Mouse (Mus musculus) limb, embryonic 15.5 days (tissue): ENCODE measurements around the gene Dok1. TPM values are rescaled to one million over a fixed set of nuclear protein-coding genes. Genes with fewer than 3 reads are reported as not detected.

Experiments
- ATAC-seq: fragments of 200-750 bp; cut with Nextera tagmentation; 2 replicates; pipeline ENCODE4 v1.8.0; 2017; ENCODE audit warnings: low read depth, moderate TSS enrichment; ENCODE audit not compliant: insufficient number of reproducible peaks, low FRiP score, low TSS enrichment
- H3K27ac ChIP-seq: fragments of 300-500 bp; sonication (generic); 2 replicates; pipeline ENCODE4 v1.5.1; 2015; ENCODE audit warnings: moderate library complexity, mild to moderate bottlenecking, inconsistent platforms
- H3K27me3 ChIP-seq: fragments of 300-500 bp; sonication (generic); 2 replicates; pipeline ENCODE4 v1.6.1; 2015; ENCODE audit warnings: inconsistent platforms
- H3K36me3 ChIP-seq: fragments of 300-500 bp; sonication (generic); 2 replicates; pipeline ENCODE4 v1.6.1; 2015; ENCODE audit warnings: inconsistent platforms
- H3K4me1 ChIP-seq: fragments of 300-500 bp; sonication (generic); 2 replicates; pipeline ENCODE4 v1.6.1; 2015; ENCODE audit warnings: inconsistent platforms
- H3K4me2 ChIP-seq: fragments of 300-500 bp; sonication (generic); 2 replicates; pipeline ENCODE4 v1.6.1; 2015; ENCODE audit warnings: mild to moderate bottlenecking, inconsistent platforms
- H3K4me3 ChIP-seq: fragments of 300-500 bp; sonication (generic); 2 replicates; pipeline ENCODE4 v1.5.1; 2015; ENCODE audit warnings: mild to moderate bottlenecking, inconsistent platforms
- H3K9ac ChIP-seq: fragments of 300-500 bp; sonication (generic); 2 replicates; pipeline ENCODE4 v1.6.1; 2015; ENCODE audit warnings: inconsistent platforms
- H3K9me3 ChIP-seq: fragments of 300-500 bp; sonication (generic); 2 replicates; pipeline ENCODE4 v1.6.1; 2016; ENCODE audit warnings: inconsistent platforms
- WGBS: fragments of 180-500 bp; shearing (Covaris S2); methylation state at CpG from one replicate; pipeline ENCODE4 v1.1.7; 2015; 5-methylcytosine and 5-hydroxymethylcytosine counted together
- polyA plus RNA-seq: library from polyadenylated mRNA; unstranded; fragments of >200 nt; fragmentation: Nextera tagmentation; extraction: Ambion mirVana; gene quantifications from 2 replicates; pipeline ENCODE4 v1.2.1, GENCODE M21; 2015

Dok1 gene
- polyA plus RNA-seq = 13.1 and 15.7 TPM in 2 replicates

DNA sequence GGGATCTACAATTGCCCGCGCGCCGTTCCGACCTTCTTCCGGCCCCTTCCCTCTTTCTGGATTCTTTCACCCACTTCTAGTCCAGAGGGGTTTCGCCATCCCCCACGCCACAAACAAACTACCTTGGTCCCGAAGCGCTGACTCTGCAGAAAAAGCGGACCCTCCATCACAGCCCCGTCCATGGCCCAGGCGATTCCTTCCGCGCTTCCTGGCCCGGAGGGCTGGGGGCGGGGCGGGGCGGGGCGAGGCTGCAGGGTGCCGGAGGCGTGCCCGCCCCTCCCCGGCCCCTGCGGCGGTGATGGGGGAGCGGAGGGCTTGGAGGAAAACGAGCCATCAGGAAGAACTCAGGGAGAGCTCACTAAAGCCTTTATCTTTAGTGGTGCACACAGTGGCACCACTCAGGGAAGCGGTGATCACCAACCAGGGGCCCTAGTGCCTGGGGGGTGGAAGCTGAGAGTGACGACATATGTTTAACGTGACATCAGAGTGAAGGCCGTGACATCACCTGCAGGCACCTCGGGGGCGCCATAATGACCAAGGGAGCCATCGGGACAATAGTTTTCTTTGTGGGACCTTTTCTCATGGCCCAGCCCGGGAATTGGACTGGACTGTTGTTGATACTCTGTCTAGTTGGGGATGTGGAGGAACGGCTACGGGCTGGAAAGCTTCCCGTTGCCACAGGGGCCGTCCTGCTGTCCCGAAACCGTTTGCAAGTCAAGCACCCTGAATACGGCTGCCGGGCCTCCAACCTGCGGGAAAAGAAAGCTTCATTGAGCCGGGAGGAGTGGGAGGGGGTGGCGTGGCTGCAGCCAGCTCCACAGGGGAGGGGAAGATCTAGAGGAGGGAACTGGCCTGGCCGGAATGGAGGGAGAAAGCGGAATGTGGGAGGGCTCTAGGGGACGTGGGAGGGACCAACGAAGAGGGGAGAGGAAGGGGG lies at the start of gene Dok1, which contains the start of gene Loxl3:
Dok1 (minus strand) TSS at position 223 of the 937 bp plus-strand sequence.
Loxl3 (plus strand) TSS at position 925 of the 937 bp plus-strand sequence.
- Histone ChIP-seq H3K27ac (peak within 1 kb of the TSS; percentile 93), H3K9me3 (no peaks in the 10 kb centered on the region), H3K4me3 (peak within 1 kb of the TSS; percentile 61), H3K9ac (peak within 1 kb of the TSS; percentile 44), H3K4me1 (peaks cover 62% of the 10 kb centered on the region), H3K36me3 (0 out of 2 replicates have a peak, but pooled peaks cover 4% of the 10 kb centered on the region), H3K4me2 (peak within 1 kb of the TSS; percentile 80), H3K27me3 (peaks cover 8% of the 10 kb centered on the region)
- peak; percentile 88 for ATAC-seq
- under 1% methylated on average over 51 of the region's 51 CpGs for WGBS

DNA sequence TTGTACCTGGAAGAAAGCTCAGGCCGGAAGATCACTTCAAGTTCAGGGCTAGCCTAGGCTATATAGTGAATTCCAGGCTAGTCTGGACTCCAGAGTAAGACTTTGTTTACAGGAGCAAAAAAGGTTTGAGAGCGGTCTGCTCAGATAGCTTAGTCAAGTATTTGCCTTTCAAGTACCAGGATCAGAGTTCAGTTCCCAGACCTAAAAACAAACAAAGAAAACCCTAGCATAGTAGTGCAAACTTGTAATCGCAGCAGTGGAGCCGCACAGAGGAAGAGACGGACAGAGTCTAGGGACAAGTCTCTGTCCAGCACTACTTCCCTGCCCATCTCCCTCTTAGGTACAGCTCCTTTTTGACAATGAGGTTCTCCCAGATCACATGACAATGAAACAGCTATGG lies 46.9 kb upstream of the Dok1 start:
- Histone ChIP-seq H3K27ac (no peak overlapping the region), H3K9ac (no peak overlapping the region), H3K27me3 (peaks cover 42% of the 10 kb centered on the region), H3K36me3 (peaks cover 28% of the 10 kb centered on the region), H3K4me1 (peaks cover 23% of the 10 kb centered on the region), H3K4me2 (no peak overlapping the region), H3K9me3 (no peaks in the 10 kb centered on the region), H3K4me3 (no peak overlapping the region)
- 93% methylated on average over 5 of the region's 5 CpGs for WGBS
- ATAC-seq = no peak

DNA sequence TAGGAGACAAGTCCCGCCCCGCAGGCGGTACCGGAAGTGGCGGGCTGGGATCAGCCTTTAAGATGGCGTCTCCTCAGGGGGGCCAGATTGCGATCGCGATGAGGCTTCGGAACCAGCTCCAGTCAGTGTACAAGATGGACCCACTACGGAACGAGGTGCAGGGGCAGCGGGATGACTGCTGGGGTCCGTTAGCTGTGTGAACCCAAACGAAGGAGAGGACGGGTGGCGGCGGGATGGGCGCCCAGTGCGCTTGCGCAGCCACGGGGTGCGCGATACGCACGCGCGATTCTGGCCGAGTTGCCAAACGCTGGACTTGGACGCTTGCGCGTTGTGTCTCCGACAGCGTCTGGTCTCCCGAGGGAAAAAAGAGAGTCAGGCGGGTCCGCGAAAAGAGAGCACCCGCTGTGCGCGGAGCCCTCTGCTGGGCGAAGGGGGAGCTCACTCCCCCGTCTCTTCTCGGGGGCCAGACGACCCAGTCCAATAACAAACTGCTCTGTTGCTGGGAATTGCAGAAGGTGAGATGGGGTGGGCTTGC lies 45.1 kb upstream of the Dok1 start:
- H3K27me3 ChIP-seq = peaks cover 42% of the 10 kb centered on the region
- peaks cover 28% of the 10 kb centered on the region for H3K36me3 ChIP-seq
- peak overlapping the region; percentile 71 for H3K9ac ChIP-seq
- H3K4me1 ChIP-seq = peaks cover 16% of the 10 kb centered on the region
- no peaks in the 10 kb centered on the region for H3K9me3 ChIP-seq
- WGBS = under 1% methylated on average over 46 of the region's 46 CpGs
- H3K4me2 ChIP-seq = peak overlapping the region; percentile 96
- H3K27ac ChIP-seq = peak overlapping the region; percentile 92
- ATAC-seq = peak; percentile 90
- peak overlapping the region; percentile 74 for H3K4me3 ChIP-seq

DNA sequence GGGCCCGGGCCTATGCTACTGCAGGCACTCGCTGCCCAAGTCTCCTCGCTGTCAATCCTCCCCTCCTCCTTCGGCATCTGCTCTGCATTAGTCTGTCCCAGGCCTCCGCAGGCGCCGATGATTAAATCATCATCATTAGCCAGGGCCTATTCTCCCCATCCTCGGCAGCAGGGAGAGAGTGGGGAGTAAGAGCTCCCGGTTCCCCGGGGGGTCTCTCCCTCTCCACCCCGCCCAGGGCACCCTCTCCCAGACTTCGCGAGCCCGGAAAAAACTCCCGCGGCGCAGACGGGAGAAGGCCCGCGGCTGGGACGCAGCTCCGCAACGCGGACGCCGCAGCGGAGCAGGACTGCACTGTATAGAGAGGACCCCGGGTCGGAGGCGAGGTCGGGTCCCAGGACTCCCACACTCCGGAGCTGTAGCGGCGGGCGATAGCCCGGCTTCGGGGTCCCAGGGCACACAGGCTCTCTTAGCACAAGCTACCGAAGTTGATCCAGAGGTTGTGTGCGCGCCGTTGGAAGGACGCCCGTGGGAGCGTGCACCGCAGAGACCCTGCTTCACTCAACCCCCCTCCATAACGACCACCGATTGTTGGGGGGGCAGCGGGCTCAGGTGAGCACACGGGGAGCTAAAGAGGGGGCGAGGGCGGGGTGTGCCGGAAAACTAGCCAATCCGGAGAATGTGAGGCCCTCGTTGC lies 44.5 kb upstream of the Dok1 start, which contains the start of gene Pcgf1:
Pcgf1 (plus strand) TSS at position 240 of the 694 bp plus-strand sequence.
- Histone ChIP-seq H3K9me3 (no peaks in the 10 kb centered on the region), H3K36me3 (peaks cover 28% of the 10 kb centered on the region), H3K4me2 (peak within 1 kb of the TSS; percentile 96), H3K4me3 (peak within 1 kb of the TSS; percentile 74), H3K9ac (peak within 1 kb of the TSS; percentile 71), H3K4me1 (peaks cover 16% of the 10 kb centered on the region), H3K27ac (peak within 1 kb of the TSS; percentile 92), H3K27me3 (peaks cover 43% of the 10 kb centered on the region)
- peak; percentile 50 for ATAC-seq
- WGBS = under 1% methylated on average over 54 of the region's 54 CpGs

DNA sequence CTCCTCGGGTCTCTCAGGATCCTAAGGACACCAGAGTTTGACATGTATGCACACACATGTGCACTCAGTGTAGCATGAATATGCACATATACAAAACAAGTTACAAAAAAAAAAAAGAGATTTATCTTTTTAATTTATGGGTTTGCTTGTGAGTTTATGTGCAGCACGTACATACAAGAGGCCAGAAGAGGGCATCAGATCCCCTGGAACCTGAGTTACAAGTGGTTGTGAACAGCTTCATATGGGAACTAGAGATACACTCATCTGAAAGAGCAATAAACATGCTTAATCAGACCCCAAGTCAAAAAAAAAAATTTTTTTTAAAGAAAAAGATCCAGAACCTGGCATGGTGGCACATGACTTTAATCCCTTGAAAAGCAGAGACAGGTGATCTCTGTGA lies 41.7 kb upstream of the Dok1 start:
- Histone ChIP-seq H3K27ac (no peak overlapping the region), H3K9me3 (no peaks in the 10 kb centered on the region), H3K4me1 (peaks cover 32% of the 10 kb centered on the region), H3K27me3 (peaks cover 65% of the 10 kb centered on the region), H3K9ac (no peak overlapping the region), H3K36me3 (peaks cover 5% of the 10 kb centered on the region; the same call in 1 of the 2 replicates), H3K4me2 (no peak overlapping the region), H3K4me3 (no peak overlapping the region)
- WGBS = 26% methylated on average over 2 of the region's 2 CpGs
- ATAC-seq = no peak

DNA sequence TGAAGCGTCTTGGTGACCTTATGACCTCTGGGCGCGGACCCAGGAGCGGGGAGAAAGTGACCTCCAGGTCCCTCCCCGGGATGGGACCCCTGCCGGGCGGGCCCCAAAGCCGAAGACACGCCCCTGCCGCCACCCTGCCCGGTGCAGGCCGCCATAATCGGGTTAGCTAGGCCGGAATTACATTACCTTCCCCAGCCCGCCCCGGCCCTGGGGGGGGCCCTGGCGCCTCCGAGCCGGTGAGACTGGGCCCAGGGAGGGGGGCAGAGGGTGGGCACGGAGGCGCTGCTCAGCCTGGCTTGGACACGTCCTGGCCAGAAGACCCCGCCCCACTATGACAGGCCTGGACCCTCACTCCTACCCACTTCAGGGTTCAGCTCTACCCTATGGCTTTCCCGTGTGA lies 37.9 kb upstream of the Dok1 start:
- Histone ChIP-seq H3K9ac (no peak overlapping the region), H3K4me1 (peaks cover 32% of the 10 kb centered on the region), H3K36me3 (no peaks in the 10 kb centered on the region), H3K9me3 (no peaks in the 10 kb centered on the region), H3K27ac (no peak overlapping the region), H3K4me2 (0 out of 2 replicates have a peak overlapping the region, but pooled peaks have one; percentile 0), H3K4me3 (peak overlapping the region; percentile 7; the same call in 1 of the 2 replicates), H3K27me3 (peaks cover 99% of the 10 kb centered on the region)
- peak; percentile 42 for ATAC-seq
- WGBS = under 1% methylated on average over 23 of the region's 24 CpGs

DNA sequence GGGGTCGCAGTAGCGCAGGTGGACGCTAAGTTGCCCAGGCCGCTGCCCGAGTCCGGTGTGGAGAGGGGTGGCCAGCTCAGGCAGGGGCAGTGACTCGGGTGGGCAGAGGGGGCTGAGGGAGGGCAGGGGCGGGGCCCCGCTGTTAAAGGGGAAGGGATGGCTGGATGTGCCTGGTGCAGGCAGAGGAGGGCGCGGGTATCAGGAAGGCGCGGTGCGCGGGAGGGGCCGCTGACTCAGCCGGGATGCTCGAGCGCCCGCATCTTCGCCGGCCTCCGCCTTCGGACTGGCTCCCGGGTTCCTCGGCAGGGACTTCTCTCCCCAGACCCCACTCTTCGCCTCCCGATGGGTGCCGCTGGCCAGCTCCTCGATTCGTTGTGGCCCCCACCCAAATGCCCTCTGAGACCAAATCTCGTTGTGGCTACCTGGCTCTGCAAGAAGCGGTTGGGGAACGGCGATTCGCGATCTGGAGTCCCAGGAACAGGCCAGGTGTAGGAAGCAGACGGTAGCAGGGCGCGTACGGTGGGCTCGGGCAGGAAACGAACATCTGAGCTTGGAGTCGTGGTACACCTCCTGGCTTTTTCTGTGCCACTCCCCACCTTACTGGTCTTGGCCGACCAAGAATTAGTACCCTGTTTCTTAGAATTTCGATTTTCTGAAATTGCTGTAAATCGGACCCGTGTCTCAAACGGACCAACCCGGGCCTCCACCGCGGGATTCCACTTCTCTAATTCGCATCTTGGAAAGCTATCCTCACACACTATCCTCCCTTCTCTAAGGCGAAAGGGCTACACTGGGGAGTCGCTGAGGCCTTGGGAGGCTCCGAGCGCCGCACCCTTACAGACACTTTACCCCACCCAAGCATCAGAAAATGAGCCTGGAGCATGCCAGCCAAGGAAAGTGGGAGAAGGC lies 37.3 kb upstream of the Dok1 start:
- H3K9ac ChIP-seq = no peak overlapping the region
- peaks cover 32% of the 10 kb centered on the region for H3K4me1 ChIP-seq
- H3K9me3 ChIP-seq = no peaks in the 10 kb centered on the region
- peak overlapping the region; percentile 36 for H3K4me2 ChIP-seq
- WGBS = 1% methylated on average over 57 of the region's 58 CpGs
- peak overlapping the region; percentile 25 for H3K4me3 ChIP-seq
- ATAC-seq = no peak
- H3K27me3 ChIP-seq = peaks cover 99% of the 10 kb centered on the region
- H3K27ac ChIP-seq = no peak overlapping the region
- no peaks in the 10 kb centered on the region for H3K36me3 ChIP-seq

DNA sequence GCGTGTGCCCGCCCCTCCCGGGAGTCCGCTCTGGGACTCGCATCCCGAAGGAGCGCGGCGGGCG lies 36.8 kb upstream of the Dok1 start, which contains the start of gene Tlx2:
Tlx2 (minus strand) TSS at position 47 of the 64 bp plus-strand sequence.
- H3K9ac ChIP-seq = no peak within 1 kb of the TSS

DNA sequence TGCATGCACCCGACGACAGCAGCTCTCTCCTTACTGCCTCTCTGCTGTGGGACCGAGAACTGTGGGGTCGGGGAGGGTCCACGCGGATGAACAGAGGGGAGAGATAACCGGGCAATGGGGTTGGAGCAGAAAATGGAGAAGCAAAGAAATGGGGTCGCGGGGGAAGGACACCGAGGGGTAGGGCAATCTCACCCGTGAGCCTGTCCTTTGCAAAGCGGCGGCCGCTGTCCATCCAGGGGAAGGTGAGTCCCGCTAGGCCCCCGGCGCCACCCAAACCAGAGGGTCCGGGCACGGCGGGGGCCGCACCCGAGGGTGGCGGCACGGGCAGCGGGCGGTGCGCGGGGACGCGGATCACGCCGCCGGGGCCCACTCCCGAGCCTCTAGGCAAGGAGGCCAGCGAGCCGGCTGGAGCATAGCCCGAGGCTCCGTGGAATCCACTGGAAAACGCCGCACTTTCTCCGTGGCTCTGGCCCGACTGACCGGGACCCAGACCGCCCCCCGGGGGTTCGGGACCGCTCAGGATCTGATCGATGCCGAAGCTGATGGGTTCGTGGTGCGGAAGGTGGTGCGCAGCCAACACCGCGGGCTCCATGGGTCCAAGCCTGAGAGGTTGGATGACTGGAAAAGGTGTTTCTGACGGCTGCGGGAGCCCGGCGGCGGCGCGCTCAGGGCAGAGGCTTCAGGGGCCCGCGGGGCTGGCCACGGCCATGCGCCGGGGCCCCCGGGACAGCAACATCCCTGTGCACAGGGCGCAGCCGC lies 36.4 kb upstream of the Dok1 start:
- Histone ChIP-seq H3K9ac (no peak overlapping the region), H3K27ac (no peak overlapping the region), H3K36me3 (no peaks in the 10 kb centered on the region), H3K9me3 (no peaks in the 10 kb centered on the region), H3K4me3 (peak overlapping the region; percentile 25), H3K27me3 (peaks cover 99% of the 10 kb centered on the region), H3K4me1 (peaks cover 32% of the 10 kb centered on the region), H3K4me2 (peak overlapping the region; percentile 36)
- under 1% methylated on average over 69 of the region's 69 CpGs for WGBS
- no peak for ATAC-seq

More for the DNA sequence above, 36.8 kb upstream of the Dok1 start, which contains the start of gene Tlx2:
- Histone ChIP-seq H3K36me3 (no peaks in the 10 kb centered on the region), H3K4me1 (peaks cover 32% of the 10 kb centered on the region), H3K27ac (no peak within 1 kb of the TSS), H3K4me3 (peak within 1 kb of the TSS; percentile 25), H3K27me3 (peaks cover 99% of the 10 kb centered on the region), H3K4me2 (peak within 1 kb of the TSS; percentile 36), H3K9me3 (no peaks in the 10 kb centered on the region)
- no peak for ATAC-seq
- under 1% methylated on average over 10 of the region's 10 CpGs for WGBS

DNA sequence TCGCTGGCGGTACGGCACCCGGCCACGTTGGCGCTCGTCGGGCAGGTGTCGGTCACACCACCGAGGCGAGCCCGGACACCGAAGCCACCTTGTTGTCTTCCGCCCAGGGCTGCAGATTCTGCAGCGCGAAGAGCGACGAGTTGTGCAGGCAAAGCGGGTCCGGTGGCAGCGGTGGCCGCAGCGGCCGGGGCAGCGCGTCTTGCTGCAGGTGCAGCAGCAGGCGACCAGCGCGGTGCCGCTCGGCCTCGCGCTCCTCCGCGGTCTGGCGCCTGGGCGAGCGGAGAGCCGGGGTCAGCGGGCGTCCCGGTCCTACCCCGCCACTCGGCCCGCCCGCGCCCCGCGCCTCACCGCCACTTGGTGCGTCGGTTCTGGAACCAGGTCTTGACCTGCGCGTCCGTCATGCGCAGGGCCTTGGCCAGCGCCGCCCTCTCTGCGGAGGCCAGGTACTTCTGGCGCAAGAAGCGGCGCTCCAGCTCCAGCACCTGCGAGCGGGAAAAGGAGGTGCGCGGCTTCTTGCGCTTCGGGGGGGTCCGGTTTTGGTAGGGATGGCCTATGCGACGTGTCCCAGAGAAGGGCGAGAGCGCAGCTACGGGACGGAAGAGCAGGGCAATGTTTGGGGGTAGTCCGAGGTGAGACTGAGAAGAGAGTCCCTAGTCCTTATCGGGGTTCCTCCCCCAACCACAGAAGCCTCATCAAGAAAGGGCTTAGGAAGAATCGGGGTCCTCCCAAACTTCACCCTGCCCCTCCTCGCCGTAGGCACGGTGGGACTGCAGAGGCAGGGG lies 35.6 kb upstream of the Dok1 start:
- 1% methylated on average over 77 of the region's 81 CpGs for whole genome bisulfite sequencing
- H3K27ac ChIP-seq = no peak overlapping the region
- no peak for ATAC-seq

More for the DNA sequence above, 35.6 kb upstream of the Dok1 start:
- Histone ChIP-seq H3K9ac (no peak overlapping the region), H3K4me3 (peak overlapping the region; percentile 13), H3K36me3 (no peaks in the 10 kb centered on the region), H3K27me3 (peaks cover 99% of the 10 kb centered on the region), H3K9me3 (no peaks in the 10 kb centered on the region), H3K4me1 (peaks cover 32% of the 10 kb centered on the region), H3K4me2 (peak overlapping the region; percentile 23; the same call in 1 of the 2 replicates)
